In genomic region chr12:69904991-69905390, GRCm38 (mm10) we compare ENCODE assay signal across 29 mouse cellular contexts. TPM values are rescaled to one million over a fixed set of nuclear protein-coding genes. Genes with fewer than 3 reads are reported as not detected.
DNase-seq lines count a peak whose midpoint lies in the region; ATAC-seq and TF ChIP-seq lines count a peak whose summit lies in the region.
"Had no signal": no experiment of that assay in that cellular context is flagged by ENCODE, and none has a peak within 500 bp of the region (broad histone marks: within the 10 kb centered on the region; RNA-seq: fewer than 3 reads in every experiment).

No protein-coding gene starts in this region.

- ATAC-seq in kidney, embryonic 16.5 days (ENCODE audit: low FRiP score, low TSS enrichment): no peak
- ATAC-seq: forebrain, embryonic 15.5 days; hindbrain, postnatal 0 days had no signal

- H3K27ac ChIP-seq in layer of hippocampus, adult 2 months: no peak overlapping the region
- H3K27ac ChIP-seq in kidney, embryonic 16.5 days (ENCODE audit: low read length): no peak overlapping the region
- H3K27ac ChIP-seq: embryonic facial prominence, embryonic 10.5 days; embryonic facial prominence, embryonic 13.5 days; forebrain, embryonic 12.5 days; forebrain, embryonic 15.5 days; heart, adult 2 months; heart, embryonic 10.5 days; heart, embryonic 13.5 days; hindbrain, embryonic 14.5 days; hindbrain, postnatal 0 days had no signal

- no peak for TF ChIP-seq CTCF in layer of hippocampus, adult 2 months (conservative IDR thresholded peaks at IDR 0.05)

- no peak overlapping the region for H3K9ac ChIP-seq in kidney, embryonic 16.5 days (replicated peaks; ENCODE audit: low read length)
- H3K9ac ChIP-seq: embryonic facial prominence, embryonic 13.5 days; forebrain, embryonic 12.5 days; forebrain, embryonic 15.5 days; heart, embryonic 13.5 days; hindbrain, embryonic 14.5 days had no signal

- no peaks in the 10 kb centered on the region for H3K27me3 ChIP-seq in kidney, embryonic 16.5 days (ENCODE audit: insufficient read depth, low read length)
- H3K27me3 ChIP-seq: CH12.LX; forebrain, embryonic 12.5 days; forebrain, embryonic 15.5 days had no signal

- no peak overlapping the region for H3K4me2 ChIP-seq in kidney, embryonic 16.5 days (replicated peaks; ENCODE audit: low read depth, low read length)
- H3K4me2 ChIP-seq: embryonic facial prominence, embryonic 13.5 days; forebrain, embryonic 12.5 days; forebrain, embryonic 15.5 days; heart, embryonic 13.5 days; hindbrain, embryonic 14.5 days had no signal

- 72% methylated on average over 2 of the region's 2 CpGs for WGBS in kidney, embryonic 16.5 days

- H3K4me3 ChIP-seq in layer of hippocampus, adult 2 months: no peak overlapping the region
- no peak overlapping the region for H3K4me3 ChIP-seq in kidney, embryonic 16.5 days (ENCODE audit: low read length)
- H3K4me3 ChIP-seq: embryonic facial prominence, embryonic 10.5 days; embryonic facial prominence, embryonic 13.5 days; erythroblast, embryonic 14.5 days; forebrain, embryonic 12.5 days; forebrain, embryonic 15.5 days; heart, adult 2 months; heart, embryonic 10.5 days; heart, embryonic 13.5 days had no signal

- H3K9me3 ChIP-seq in kidney, embryonic 16.5 days (ENCODE audit: low read length): no peaks in the 10 kb centered on the region
- H3K9me3 ChIP-seq: embryonic facial prominence, embryonic 10.5 days; embryonic facial prominence, embryonic 13.5 days; forebrain, embryonic 12.5 days; forebrain, embryonic 15.5 days; G1E; heart, embryonic 10.5 days; heart, embryonic 13.5 days had no signal

- no peaks in the 10 kb centered on the region for H3K36me3 ChIP-seq in kidney, embryonic 16.5 days (ENCODE audit: insufficient read depth, low read length)
- H3K36me3 ChIP-seq: embryonic facial prominence, embryonic 10.5 days; embryonic facial prominence, embryonic 13.5 days; forebrain, embryonic 12.5 days; forebrain, embryonic 15.5 days; G1E; heart, embryonic 10.5 days; heart, embryonic 13.5 days had no signal

- peak; percentile 37 for DNase-seq in layer of hippocampus, adult 9-11 months
- no peak for DNase-seq in layer of hippocampus, adult 2 months (ENCODE audit: low spot score in 2 of 2)
- DNase-seq in lung, postnatal 36 days: peak; percentile 17
- no peak for DNase-seq in lung, postnatal 14 days
- DNase-seq in brain, adult 2 months (ENCODE audit: low read depth, low spot score): peak; percentile 48
- DNase-seq: adrenal gland, adult 2 months; adrenal gland, postnatal 14 days; B cell, adult 2 months; cerebellum, adult 11-12 months; cerebellum, adult 8-10 months; cerebellum, postnatal 10 days; cerebellum, postnatal 36 days; embryo, embryonic 11 days; gastrocnemius, postnatal 25 days; heart, adult 2 months; heart, postnatal 14 days; heart, postnatal 4 days had no signal

- H3K4me1 ChIP-seq in kidney, embryonic 16.5 days (ENCODE audit: insufficient read depth, low read length): peaks cover 15% of the 10 kb centered on the region; the same call in 1 of the 2 replicates

RNA-seq across cellular contexts. Expression of gene Map4k5, which starts 12.0 kb away (rescaled TPM):
- total RNA-seq in layer of hippocampus, adult 2 months (2021): 10 to 100 TPM; 44.2 to 47.7 TPM
- 31.5 and 32.6 TPM in 2 replicates for polyA plus RNA-seq in kidney, embryonic 16.5 days (2015; fragmentation: Nextera tagmentation; extraction: Ambion mirVana)

RNA-seq across cellular contexts. Expression of gene Atl1, which starts 12.6 kb away (rescaled TPM):
- 100 to 1,000 TPM; 195 TPM for total RNA-seq in layer of hippocampus, adult 2 months (2021)
- 4.7 and 5.7 TPM in 2 replicates for polyA plus RNA-seq in kidney, embryonic 16.5 days (2015; fragmentation: Nextera tagmentation; extraction: Ambion mirVana)

Comparison
In these comparisons a context has a peak if more than half of its experiments do, and no peak if none do; other contexts are left out.
1. DNase-seq: peak in layer of hippocampus, adult 9-11 months (single experiment), lung, postnatal 36 days (single experiment) and brain, adult 2 months (single experiment); none in layer of hippocampus, adult 2 months (0 of 2) and lung, postnatal 14 days (single experiment).